Mouse (Mus musculus): Measurements from ENCODE around the gene Kcnmb4.

Kcnmb4 gene

GRCm38 (mm10) chr10:116402742-116403425 is 70.8 kb downstream of the Kcnmb4 start:
- DNase-seq (ENCODE audit: low spot score in 2 of 2) = no peak

GRCm38 (mm10) chr10:116397973-116398372 is 75.7 kb downstream of the Kcnmb4 start:
- no peak for DNase-seq (ENCODE audit: low spot score in 2 of 2)

- DNase-seq (ENCODE audit: low spot score in 2 of 2) = no peak
Measured at GRCm38 (mm10) chr10:116397573-116397972, 76.1 kb downstream of the Kcnmb4 start.

DNA sequence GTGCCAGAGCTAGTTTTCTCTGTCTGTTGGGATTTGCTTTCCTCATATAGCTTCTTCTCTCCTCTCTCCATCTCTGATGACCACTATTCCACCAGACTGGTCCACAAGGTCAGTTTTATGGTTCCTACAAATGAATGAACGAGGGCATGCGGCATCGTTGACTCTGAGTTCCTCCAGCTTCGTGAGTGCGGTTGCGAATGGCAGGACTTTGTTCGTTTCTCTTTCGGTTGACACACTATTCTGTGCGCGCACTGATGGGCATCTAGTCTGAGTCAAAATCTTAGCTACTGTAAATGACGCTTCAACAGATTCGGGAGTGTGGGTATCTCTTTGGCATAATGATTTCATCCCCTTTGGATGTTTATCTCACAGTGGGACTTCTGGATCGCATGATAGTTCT is 76.7 kb downstream of the Kcnmb4 start:
- no peak for DNase-seq (ENCODE audit: low spot score in 2 of 2)

DNA sequence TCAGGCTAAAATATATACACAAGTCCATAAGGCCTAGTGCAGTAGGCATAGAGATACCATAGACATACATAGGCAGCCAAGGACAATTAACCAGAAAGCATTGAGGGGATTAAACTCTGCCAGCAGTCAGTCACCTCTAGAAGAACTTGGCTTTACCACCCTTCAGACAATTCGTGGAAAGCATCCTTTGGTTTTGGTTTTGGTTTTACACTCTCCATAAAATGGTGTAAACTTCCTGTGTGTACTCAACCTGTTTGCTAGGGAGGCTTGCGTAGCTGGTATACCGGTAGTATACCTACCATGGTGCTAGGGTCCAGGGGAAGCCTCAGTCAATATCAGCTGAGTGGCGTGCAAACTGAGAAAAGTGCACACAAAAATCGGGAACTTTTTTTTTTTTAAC is 77.4 kb downstream of the Kcnmb4 start:
- DNase-seq (ENCODE audit: low spot score in 2 of 2) = no peak

GRCm38 (mm10) chr10:116394585-116394984 is 79.1 kb downstream of the Kcnmb4 start:
- DNase-seq (ENCODE audit: low spot score in 2 of 2) = no peak

DNA sequence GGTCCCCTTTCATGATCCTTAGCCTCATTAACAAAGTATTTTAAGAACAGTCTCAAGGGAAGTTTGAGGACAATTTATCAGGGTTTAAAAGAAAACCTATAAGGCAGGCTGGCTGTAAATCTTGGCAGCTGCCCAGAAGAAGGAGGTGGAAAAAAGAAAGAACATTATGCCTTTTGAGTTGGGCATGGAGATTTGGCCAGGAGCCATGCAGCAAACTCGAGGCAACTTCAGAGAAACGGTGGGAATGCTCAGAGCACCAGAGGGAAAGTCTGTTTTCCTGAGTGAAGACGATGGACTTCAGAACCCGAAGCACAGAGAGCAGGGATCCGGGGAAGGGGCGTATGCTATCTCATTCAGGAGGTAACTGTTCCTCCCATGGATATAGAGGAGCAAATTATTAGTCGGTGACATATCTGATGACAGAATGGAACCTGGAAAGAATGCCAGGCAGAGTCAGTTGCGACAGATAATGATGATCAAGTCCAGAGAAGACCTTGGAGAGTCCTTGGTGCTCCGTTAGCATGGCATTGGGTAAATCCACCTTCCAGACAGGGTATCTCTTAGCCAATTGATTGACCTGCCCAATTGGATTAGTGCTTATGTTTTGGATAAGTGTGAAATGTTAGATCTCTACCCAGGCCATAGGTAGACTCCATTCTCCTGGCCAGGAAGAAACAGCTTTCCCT is 79.7 kb downstream of the Kcnmb4 start:
- no peak for DNase-seq (ENCODE audit: low spot score in 2 of 2)

GRCm38 (mm10) chr10:116388840-116389239 is 84.8 kb downstream of the Kcnmb4 start:
- DNase-seq (ENCODE audit: low spot score in 2 of 2) = no peak

DNA sequence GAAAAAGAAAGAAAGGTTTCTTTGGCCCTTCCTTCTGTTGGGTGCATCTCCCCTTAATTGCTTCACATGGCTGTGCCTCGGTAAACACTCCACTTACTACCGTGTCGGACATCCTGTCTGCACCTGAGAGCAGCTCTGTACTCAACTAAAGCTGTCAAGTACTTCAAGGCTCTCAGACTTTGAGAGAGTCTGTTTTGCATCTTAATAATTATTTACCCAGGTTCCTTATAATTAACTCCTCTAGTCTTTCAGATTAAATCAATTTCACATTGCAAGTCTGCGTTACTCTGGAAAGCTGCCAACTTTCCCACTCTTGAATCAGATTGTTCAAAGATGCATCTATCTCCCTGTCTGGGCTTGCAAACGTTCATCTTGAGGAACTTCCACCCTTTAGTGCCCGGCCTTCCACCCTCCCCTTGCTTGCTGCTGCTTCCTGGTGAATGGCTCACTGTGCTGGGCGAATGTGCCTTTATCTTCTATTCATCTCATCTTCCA is 87.2 kb downstream of the Kcnmb4 start:
- DNase-seq (ENCODE audit: low spot score in 2 of 2) = no peak

DNA sequence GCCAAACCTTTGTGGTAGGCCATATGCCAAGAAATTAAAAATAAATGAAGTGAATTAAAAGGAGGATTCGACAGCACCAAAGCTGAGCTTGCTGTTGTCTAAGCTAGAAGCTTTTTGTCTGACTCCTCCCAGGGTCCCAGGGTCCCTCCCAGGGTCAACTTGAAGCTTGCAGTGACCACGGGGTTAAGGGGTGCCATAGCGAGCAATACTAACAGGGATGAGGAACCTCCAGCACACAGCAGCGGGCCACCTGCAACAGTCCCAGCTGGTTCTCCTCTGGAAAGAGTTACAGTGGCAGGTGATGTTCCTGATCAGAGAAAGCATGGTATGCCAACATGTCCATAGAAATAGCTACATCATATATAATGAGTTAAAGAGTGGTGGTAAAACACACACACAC is 89.3 kb downstream of the Kcnmb4 start:
- DNase-seq (ENCODE audit: low spot score in 2 of 2) = no peak

DNA sequence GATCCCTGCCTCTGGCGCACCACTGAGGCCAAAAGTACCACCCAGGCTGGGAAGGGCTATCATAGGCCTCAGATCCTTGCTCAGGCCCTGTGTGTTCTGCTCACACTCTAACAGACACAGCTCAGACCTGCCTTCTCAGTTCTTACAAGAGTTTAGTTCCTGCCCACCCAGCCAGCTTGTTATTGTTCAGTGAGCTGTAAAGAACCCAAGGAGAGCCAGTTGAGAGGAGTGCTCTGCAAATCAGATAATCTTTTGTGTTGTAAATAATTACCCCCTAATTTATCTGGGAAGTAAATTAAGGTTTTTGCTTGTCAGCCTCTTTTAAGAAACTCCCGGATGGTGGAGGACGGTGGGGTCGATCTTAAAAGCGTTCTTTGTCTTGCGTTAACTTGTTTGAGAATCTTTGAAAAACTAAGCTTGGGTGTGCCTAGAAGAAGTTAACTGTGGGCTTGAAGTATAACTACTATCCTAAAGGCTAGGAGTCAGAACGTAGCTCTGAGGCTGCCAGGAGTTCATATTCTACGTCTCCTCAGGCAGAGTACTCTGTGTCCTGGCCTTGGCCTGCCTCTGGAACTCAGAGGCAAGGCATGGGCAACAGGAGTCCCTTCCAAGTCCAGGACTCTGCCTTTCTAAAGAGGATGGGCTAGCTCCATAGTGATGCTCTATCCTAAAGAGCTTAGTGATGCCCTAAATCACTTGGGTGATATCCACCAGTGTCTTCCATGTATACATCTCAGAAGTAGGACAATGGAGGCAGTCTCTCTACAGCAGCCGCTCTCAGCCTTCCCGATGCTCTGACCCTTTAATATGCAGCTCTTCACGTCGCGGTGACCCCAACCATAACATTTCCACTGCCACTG is 90.6 kb downstream of the Kcnmb4 start:
- DNase-seq (ENCODE audit: low spot score in 2 of 2) = no peak

- DNase-seq (ENCODE audit: low spot score in 2 of 2) = no peak
Measured at GRCm38 (mm10) chr10:116376853-116377252, 96.8 kb downstream of the Kcnmb4 start.

GRCm38 (mm10) chr10:116374111-116374510 is 99.6 kb downstream of the Kcnmb4 start:
- DNase-seq (ENCODE audit: low spot score in 2 of 2) = no peak

DNA sequence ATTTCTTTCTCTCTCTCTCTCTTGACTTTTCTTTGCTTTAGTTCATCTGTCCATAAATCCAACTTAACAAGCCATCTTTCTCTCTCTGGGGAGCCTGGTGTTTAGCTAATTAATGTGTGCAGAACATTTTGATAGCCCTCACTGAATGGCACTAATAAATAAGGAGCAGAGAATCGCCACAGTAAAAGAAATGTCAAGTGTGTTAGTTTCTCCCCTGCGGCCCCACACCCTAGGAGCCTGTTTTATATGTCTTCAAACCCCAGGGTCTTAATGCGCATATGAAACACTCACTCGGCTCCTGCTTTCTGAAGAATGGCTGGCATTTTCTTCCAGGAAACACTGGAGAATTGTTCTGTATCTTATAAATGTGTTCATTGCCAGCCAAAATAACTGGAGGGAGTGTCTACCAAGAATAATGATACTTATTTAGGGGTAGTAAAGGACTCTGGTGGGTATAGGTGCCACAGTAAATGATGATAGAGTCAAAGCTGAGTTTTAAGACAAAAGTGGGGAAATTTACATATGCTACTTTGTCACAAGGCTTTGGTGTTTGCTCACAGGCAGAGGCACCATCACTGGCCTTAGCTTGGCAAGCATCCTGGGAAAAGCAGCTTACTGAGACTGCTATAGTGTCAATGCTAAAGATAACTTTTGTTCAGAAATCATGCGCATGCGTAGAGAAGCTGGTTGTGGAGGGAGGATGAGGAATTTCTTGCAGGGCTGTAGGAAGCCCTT is 102.5 kb downstream of the Kcnmb4 start:
- no peak for DNase-seq (ENCODE audit: low spot score in 2 of 2)
